Mouse (Mus musculus) splenic B cell, adult 2 months (primary cell): ENCODE measurements at regions not wholly inside any gene's neighbourhood (a gene's known extent, or its start where the extent isn't known, plus 50 kb on each side); places are given as distances from the start of the nearest gene placed in this dataset.

ENCODE experiments used
- DNase-seq: peaks from one replicate; pipeline ENCODE4 v3.0.0-alpha.2; 2011; ENCODE audit warnings: low read depth, low spot score
- H3K27me3 ChIP-seq: 2 replicates; pipeline ENCODE4 v1.6.1; 2012; ENCODE audit warnings: mild to moderate bottlenecking, low read length, moderate library complexity, mixed read lengths; ENCODE audit not compliant: control insufficient read depth, poor library complexity, insufficient read depth, severe bottlenecking
- H3K36me3 ChIP-seq: 2 replicates; pipeline ENCODE4 v1.6.1; 2012; ENCODE audit warnings: mild to moderate bottlenecking, low read length, moderate library complexity, mixed read lengths; ENCODE audit not compliant: control insufficient read depth, poor library complexity, insufficient read depth, severe bottlenecking

DNA sequence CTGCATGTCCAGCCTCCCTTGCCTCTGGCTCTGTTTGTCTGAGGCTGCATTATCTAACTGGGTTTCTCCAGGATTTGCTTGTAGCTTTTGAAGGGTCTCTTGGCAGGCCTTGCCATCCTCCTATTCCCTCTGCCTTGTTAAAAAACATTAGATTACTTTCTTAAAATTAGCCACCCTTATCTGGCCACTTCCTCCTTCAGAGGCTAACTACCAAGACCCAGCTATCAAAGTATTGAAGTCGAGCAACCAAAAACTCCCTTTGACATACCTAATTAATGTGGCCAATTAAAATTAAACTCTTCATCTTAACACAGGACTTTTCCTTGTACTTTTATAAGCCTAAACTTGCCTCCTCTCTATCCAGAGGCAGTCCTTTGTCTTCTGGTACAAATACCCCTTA lies 66.3 kb upstream of the Kif2a start:
- Histone ChIP-seq H3K27me3 (no peaks in the 10 kb centered on the region), H3K36me3 (no peaks in the 10 kb centered on the region)
- no peak for DNase-seq

DNA sequence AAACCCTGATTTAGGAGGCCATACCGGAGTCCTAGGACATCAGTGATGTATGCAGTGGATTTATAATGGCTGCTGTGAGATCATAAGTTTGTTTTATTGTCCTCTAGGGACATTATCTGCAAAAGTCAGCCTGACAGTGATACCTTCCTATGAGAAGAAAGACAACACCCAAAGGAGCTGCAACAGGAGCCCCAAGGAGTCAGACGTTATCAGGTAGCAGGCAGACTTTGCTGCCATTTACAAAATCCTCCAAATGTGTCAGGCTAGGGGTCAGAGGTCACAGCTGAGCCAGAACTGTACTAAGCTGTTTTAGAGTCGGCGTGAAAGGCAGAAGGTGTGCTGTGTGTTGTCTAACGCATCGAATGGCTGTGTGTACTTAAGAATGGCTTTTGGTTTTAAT lies 65.4 kb upstream of the Kif2a start:
- no peaks in the 10 kb centered on the region for H3K36me3 ChIP-seq
- no peaks in the 10 kb centered on the region for H3K27me3 ChIP-seq
- no peak for DNase-seq

DNA sequence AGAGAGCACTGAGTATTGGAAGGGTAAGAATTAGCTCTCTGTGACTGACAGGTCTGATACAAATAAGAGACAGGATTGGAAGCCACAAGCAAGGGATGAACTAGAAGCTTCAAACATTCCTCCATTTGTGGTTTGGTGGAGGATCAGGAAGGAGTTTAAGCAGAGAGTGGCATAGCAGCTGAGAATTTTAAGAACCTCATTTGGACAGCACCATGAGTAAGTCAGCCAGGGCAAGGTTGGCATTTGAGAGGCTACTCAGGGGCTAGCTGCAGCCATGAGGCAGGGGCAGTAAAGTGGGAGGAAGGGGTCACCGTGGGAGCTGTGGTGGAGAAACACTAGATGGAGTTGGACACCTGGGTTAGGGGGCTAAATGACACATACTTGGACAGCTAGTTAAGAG lies 56.2 kb upstream of the Kif2a start:
- Histone ChIP-seq H3K27me3 (no peaks in the 10 kb centered on the region), H3K36me3 (no peaks in the 10 kb centered on the region)
- DNase-seq, result no peak

DNA sequence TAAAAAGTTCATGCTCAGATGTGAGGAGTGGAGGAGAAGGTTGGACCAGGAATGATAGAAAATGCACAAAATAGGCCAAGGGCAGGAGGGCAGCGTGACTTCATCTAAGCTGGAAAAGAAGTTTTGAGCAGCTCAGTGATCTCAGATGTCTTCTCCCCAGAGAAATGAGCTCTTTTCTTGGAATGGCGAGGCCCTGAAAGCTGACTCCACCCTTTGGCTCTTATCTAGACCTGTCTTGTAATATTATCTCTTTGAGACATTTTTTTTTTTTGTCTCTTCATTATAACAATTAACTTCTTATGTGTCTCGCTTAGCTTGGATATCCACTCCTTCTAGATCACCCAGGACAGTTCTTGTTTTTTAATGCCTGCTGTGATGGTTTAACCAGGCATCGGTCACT lies 53.0 kb upstream of the Kif2a start:
- DNase-seq, result no peak
- no peaks in the 10 kb centered on the region for H3K36me3 ChIP-seq
- no peaks in the 10 kb centered on the region for H3K27me3 ChIP-seq

DNA sequence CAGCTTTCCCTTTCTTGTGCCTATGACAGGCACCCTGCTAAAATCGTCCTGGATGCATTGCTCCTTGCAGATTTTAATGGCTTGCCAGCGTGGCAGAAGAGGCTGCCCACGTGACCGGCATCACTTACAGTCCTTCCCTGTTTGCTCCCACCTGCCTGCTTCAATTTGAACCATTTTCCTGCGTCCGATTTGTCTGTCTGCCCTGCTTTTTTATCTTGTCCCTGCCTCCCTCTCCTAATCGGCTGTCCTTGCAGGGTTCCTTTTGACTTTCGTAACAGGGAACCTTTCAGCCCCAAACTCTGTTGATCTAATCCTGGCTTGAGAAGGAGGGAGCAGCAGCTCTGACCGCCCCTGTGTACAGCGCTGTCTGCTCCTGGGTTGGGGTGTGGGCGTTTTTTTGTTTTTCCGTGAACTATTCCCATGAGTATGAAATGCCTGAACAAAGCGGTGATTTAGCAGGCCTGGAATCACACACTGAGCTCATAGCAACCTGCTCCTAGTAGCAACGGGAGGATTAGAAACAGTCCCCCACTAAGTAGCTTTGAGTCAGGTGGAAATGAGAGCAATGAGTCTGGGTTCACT lies 51.2 kb upstream of the Kif2a start:
- Histone ChIP-seq H3K27me3 (no peaks in the 10 kb centered on the region), H3K36me3 (no peaks in the 10 kb centered on the region)
- no peak for DNase-seq

DNA sequence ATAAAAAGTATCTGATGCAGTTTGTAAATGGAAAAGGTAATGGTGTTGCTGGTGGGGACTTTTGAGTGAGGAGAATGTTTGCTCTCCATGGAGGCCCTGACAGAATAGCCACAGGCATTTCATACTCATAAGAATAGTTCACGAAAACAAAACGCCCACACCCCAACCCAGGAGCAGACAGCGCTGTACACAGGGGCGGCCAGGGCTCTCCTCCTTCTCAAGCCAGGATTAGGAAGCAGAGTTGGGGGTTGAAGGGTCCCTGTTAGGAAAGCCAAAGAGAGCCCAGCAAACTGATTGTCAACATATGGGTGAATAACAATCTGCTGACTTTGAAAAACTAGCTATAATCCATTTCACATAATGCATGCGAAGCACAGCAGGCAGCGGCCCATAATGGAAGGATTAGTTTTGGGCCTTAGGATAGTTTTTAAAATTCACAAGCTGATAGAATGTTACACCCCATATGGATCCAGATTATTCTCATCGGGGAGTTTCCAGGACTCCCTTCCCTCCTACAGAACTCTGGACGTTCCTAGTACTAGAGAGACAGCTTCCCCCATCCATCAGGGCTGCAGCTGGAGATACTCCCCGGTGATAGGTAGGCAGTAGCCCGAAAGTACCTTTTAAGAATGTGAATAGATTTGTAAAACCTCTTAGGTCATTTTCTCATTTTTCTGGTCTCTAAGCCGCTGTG lies 50.6 kb upstream of the Kif2a start:
- DNase-seq, result no peak
- H3K36me3 ChIP-seq, result no peaks in the 10 kb centered on the region
- H3K27me3 ChIP-seq, result no peaks in the 10 kb centered on the region
